Mouse (Mus musculus) thymus, adult 18-20 months (tissue): ENCODE data around the gene Ncf2.
A peak's percentile ranks its signal among the peaks of the same experiment; 100 is the strongest.

ENCODE experiments used
- DNase-seq, 2 experiments: peaks; one replicate each; pipeline ENCODE4 v3.0.0; 2022; ENCODE audit warnings: mixed read lengths in 2 of 2

Ncf2 gene

DNA sequence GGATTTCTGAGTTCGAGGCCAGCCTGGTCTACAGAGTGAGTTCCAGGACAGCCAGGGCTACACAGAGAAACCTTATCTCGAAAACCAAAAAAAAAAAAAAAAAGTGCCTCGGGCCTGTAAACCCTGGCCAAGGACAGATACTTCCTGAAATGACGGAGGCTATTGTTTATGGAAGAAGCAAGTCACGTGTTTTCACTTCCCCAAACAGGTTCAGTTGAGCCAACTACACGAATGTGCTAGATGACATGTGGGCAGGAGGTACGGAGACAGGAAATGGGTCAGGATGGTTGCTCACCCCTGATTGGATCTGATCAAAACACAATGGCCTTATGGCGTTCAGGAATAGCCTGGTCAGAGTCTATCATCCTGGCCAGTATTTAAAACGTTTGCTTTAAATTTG is 1.9 kb upstream of the Ncf2 start:
- DNase-seq = no peak

DNA sequence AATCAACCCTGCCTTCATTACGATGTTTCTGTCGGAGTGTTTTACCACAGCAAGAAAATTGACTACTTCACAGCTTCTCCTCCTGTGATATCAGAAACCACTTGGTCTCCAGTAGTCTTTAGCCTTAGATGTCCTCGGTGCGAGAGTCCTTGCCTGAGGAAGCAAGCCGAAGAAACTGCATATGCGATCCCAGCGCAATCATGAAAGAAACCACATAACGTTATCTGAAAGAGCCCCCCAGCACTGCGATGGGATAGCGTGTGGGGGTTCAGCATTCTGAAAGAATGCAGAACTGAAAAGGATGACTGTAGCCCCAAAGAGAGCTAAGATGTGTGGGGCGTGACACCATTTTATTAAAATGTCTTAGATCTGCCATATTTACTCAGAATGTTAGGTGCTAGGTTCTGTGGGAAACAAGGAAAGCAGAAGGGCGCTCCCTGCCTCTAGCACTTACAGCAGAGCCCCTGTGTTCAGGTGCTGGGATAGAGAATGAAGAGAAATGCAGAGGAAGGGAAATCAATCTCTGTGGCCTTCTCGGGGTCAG is 711 bp downstream of the Ncf2 start:
- no peak for DNase-seq

DNA sequence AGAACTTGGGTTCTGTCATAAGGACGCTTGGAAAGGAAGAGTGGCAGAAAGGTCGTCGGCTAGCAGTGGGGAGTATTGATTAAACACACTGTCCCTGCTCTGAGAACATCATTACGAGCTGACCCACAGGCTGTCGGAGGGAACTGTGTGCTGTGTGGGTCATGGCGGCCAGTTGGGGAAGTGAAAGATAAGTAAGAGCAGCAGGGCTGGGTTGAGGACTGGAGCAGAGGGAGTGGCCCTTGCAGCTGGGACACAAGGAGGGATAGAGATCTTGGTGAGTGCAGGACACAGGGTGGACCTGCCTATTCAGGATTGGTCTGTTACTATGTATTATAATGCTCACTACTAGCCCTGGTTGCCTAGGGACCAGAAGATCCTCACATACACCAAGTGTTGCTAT is 4.9 kb downstream of the Ncf2 start:
- no peak for DNase-seq

DNA sequence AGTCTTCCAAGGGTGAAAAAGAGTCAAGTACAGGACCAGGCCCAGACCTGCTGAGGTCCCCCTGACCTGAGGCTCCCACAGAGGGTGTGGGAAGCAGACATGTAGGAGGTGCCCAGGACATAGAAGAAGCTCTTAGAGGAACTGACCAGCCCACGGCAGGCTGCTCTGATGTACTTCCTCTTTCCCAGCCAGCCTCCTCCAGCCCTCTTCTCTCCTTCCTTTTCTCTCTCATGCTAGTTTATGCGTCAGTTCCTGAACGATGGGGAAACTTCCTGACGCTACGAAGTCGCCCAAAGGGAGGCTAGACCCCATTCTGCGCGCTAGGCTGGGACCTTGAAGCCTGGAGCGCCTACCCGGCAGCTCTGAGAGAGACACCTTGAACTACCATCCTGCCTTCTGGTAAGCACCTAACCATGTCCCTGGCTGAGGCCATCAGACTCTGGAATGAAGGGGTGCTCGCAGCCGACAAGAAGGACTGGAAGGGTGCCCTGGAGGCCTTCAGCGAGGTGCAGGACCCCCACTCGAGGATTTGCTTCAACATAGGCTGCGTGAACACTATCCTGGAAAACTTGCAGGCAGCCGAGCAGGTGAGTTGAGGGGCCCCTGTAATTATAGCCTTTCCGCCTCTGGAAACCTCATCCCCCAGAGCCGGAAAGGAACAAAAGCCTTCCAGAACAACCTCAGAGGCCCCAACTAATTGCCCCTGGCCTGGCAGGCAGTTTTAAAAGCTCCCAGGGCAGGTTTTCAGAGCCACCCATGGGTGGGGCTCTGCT is 7.8 kb downstream of the Ncf2 start:
- DNase-seq = peak in 1 of 2 experiments; percentile 8

DNA sequence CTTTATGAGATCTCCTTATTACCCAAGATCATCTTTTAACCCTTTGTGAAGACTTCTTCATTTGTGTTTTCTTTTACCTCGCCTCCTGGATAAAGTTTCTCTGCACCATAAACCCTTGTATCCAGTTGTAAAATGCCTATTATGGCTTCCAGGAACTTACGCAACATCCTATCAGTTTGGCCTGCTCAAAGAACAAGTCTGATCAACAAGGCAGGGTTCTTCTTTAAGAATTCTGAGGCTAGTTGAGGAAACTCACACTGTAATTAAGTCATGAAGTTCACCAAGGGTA is 8.3 kb downstream of the Ncf2 start:
- no peak for DNase-seq

DNA sequence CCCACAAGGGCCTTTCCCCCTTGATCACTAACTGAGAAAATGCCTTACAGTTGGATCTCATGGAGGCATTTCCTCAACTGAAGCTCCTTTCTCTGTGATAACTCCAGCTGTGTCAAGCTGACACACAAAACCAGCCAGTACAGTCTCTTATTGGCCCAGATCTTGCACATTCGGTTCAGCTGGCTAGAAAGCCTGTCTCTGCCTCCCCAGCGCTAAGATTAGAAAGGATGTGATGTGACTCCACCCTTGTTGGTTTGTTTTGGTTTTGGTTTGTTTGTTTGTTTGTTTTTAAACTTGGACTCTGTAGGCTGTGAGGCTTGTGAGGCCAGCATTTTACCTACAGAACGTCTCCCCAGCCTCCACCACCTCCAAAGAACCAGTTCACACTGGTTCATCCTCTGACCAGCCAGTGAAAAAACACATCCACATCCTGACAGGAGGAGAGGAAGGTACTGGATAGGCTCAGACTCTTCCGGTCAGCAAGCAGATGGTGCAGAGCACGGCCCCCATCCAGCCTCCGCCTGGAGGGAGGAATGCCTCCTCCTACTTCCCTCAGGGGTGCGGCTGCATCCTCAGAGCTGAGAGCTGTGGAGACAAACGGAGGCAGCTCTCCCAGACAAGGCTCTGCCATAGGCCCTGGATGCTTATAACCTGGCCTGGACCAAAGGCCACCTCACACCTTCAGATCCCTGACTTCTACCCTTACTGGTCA is 9.7 kb downstream of the Ncf2 start:
- no peak for DNase-seq

DNA sequence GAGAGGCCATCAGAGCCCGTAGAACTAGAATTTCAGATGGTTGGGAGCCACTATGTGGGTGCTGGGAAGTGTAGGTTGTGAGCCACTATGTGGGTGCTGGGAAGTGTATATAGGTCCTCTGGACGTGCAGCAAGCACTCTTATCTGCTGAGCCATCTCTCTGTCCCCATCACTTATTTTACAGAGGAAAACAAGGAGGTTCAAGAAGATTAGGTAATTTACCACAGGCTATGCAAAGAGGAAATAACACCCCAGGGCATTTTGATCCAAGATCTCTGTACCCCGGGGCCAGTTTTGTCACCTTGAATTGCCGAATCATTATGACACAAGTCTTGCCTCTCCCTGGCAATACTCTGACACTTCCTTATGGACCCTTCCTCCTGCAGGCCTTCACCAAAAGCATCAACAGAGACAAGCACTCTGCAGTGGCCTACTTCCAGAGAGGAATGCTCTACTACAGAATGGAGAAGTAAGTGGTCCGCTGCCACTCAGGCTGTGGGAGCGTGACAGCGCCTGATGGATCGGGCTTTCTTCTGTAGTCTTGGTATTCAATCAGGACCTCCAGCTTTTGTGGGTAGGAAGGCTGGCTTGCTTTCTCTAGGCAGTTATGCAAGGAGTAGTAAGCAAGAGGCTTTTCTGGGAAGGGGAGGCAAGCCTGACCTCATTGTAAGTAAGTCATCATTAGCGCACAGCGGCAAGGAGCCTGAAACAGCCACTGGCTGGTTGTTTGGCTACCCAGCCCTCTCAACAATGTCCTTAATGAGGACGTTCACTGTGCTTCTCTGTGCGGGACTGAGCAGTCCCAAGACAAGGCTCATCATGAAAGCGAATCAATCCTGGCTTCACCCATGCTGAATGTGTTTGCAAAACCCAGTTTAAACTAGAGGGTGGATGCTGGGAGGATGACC is 10.8 kb downstream of the Ncf2 start:
- DNase-seq = no peak

DNA sequence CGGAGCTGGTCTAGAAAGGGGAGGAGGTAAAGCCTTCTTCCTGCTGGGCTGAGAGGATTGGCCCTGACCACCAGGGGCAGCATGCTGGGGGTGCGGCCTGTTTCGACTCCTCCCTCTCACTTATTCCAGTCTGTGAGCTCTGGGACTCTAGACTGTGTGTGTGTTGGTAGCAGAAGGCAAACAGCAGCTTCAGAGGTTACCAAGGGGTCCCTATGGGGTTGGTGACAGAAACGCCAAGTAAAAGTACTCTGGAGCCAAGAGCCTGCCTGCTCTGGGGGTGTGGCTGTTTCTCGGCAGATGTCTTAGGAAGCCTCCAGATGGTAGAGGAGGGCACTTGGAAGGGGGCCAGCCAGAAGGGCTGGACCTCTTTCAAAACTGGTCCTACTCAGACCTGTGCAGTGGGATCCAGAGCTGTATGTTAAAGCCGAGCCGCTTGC is 15.3 kb downstream of the Ncf2 start:
- no peak for DNase-seq

DNA sequence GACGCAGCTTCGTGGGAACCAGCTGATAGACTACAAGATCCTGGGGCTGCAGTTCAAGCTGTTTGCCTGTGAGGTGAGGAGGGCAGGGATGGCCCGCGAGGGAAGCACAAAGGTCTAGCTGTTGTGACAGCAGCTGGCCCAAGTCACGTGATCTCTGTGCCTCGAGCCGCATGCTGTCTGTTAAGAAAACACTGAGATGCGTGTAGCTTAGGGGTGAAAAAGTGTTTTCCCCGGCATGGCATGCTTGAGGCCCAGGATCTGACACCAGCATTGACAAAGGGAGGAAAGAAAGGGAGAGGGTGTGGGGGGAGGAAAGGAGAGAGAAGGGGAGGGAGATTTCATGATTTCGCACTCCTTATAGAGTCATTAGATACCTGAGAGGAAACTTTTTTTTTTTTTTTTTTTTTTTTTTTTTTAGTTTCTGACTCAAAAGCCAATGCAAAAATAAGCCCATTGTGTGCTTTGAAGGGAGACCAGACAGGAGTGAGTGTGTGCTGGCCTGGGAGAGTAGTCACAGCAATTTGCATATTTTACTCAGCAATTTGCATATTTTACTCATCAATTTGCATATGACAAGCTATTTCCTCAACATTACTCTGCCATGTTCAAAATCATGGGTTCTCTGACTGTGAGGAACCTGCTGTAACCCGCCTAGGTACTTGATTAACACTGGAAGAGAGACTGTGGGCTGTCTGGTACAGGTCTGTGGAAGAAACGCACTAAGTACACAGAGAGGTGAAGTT is 17.2 kb downstream of the Ncf2 start:
- DNase-seq = no peak

DNA sequence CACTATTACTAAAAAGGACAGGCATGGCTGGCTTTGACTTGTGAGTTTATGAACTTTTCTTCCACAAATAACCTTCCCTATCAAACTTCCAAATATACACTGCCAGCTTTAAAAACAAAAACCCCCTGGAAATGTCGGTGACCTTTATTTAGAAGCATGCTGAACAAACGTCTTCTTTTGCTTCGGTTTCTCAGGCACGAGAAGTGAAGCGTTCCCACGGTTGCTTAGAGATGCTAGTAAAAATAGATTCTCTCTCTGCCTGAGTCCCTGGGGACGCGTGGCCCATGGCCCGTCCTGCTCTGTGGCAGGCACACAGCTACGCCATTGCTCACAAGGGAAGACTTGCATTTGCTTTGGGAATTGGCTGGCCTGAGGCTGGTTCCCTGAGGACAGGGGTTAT is 17.8 kb downstream of the Ncf2 start:
- peak in 1 of 2 experiments; percentile 20 for DNase-seq

DNA sequence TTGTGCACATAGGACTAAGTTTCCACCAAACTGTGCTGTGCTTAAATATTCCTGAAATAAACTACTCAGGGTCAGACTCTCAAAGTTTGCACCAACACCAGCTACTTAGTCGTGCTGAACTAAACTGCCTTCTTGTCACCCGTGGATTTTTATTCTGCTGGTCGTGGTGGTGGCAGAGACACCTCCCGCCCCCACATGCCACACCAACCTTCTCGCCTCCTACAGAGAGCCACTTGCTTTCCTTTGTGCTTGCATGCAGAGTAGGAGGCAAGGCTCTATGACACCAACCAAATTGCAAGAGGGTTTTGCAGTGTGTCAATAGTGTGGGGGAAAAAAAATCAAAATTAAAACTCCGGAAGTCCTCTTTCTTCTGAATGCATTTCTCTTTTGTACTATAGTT is 19.6 kb downstream of the Ncf2 start:
- no peak for DNase-seq

DNA sequence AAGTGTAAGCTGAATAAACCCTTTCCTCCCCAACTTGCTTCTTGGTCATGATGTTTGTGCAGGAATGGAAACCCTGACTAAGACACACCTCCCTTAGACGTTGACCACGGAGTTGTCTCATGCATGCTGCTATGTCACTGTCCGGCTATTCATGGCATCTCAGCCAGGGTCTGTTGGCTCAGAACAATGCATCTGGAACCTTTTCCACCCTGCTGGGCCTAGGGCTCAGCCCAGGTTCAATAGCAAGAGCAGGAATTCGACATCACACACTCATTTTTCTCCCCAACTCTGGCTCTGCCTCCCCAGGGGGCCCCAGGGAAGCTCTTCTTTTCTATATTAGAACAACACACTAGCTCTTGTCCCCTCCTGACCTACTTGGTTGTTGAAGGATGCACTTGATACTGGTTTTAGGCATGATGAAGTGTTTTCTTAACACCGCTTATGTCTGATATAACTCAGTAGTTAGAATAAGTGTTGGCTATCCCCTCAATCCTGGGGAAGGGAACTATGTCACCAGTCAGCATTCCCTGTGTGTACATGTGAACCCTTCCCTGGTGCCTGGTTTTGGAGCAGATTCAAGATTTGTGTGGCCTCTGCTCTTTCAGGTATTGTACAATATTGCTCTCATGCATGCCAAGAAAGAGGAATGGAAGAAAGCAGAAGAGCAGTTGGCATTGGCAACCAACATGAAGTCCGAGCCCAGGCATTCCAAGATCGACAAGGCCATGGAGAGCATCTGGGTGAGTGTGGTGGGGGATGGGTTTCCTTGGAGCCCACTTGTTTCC is 21.1 kb downstream of the Ncf2 start:
- DNase-seq = no peak

DNA sequence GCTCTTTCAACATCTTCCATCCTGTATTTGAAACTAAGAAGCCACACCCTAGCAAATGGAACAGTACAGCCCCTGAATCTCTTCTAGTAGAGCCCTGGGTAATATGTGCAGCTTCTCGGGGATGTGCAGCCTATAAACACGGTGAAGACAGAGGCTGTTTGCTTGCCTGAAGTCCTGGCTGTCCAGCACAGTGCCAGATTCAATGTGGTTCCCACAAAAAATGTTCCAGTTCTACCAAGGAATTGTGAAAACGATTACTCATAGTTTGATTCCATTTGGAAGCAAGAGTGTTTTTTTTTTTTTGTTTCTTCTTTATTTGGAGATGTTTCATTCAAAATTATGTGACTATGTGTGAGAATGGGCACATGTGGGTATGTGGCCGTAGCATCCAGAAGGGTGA is 21.8 kb downstream of the Ncf2 start:
- DNase-seq = no peak

DNA sequence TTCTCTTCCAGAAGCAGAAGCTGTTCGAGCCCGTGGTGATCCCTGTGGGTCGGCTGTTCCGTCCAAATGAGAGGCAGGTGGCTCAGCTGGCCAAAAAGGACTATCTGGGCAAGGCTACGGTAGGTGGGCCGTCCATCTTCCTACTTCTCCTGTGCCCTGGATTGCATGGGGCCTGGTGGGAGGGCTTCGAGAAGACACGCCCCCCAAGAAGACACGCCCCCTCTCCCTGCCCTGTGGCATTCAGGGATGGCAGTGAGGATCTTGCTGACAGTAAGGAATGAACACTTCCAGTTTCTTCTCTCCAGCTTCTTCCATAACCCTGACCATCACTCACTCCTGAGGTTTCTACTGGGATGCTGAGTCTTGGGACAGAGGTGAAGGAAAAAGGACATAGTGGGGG is 24.2 kb downstream of the Ncf2 start:
- no peak for DNase-seq

DNA sequence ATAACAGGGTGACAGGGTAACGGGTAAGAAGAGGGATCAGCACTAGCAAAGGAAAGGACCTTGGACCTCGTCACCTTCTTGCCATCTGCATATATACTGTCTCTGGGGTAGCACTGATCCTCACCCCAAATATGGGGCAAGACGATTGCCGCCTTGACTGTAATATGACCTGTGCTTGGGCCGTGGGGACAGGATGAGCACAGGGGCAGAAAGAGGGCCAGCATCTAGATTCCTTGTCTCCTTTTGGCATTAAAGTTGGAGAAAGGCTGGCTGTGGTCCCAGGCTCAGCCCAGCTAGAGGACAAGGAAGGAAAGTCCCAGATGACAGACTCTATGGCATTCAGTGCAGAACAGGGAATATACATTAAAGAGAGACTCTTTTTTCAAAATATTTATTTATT is 26.5 kb downstream of the Ncf2 start:
- no peak for DNase-seq

DNA sequence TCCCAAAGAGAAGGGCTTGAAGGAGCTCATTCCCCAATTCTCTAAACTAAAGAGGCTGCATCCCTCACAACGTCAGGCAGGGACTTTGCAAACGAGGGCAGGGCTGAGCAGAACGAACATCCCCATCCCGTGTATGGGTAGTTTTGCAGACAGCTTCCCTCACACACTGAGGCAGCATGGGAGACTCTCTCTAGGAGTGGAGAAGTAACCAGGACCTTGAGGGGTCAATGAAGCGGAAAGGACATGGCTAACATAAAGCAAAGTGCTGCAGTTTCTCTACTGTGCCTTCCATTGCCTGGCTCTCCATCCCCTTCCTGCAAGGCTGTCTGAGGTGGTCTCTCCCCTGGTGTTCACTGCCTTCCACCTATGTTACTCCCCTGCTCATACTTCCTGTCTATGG is 28.2 kb downstream of the Ncf2 start:
- no peak for DNase-seq

DNA sequence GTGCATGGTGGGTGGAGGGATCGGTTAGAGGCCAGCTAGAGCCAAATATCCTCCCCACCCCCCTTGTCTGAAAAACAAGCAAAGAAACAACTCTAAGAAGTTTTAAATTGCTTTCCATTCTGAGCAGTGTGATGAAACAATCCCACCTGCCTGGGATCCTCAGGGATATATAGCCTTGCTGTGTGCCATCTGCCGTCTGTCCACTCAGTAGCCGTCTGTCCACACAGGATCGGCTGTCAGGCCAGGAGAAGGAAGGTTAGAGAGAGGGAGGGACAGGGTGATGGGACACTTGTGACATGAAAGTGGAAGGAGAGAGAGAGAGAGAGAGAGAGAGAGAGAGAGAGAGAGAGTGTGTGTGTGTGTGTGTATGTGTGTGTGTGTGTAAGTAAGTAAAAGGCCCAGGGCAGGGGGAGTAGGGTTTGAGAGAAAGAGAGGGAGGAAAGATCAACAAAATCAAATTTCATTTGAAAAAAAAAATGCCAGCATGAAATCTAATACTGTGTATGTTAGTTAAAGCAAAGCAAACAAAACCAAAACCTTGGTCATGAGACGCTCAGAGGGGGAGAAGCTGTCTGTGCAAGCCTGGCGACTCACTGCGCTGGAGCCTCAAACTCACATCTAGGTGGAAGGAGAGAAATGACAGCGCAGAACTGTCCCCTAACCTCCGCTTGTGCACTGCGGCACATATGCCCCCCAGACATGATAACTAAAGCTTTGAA is 28.8 kb downstream of the Ncf2 start:
- DNase-seq = no peak

DNA sequence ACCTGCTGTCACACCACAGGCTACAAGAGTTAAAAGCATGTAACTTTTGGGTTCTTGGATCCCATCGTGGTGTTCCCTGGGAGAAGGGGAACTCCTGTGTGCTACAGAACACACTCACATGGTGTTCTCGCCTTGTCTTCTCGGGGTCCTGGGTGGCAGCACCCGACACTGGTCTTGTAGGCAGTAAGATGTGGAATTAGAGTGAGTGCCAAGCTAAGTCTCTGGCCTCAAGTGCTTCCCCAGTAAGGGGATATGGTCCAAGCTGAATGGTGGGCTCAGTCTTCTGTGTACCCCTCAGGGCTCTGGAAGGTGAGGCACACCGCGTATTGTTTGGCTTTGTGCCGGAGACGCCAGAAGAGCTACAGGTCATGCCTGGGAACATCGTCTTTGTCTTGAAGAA is 30.1 kb downstream of the Ncf2 start:
- no peak for DNase-seq

DNA sequence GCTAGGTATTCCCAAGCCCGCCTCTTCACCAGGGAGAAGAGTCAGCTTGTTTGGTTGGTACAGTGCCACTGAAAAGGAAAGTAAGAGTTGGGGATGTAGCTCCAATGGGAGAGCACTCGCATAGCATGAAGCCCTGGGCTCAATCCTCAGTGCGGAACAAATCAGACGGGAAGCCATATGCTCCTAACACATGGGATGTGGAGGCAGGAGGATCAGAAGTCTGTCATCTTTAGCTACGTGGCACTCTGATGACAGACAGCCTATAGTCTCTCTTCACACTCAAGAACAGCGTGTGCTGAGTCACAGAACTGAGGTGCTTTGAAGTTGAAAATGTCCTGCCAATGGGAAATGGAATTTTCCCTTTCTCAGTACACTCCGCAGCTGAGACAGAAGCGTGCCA is 31.0 kb downstream of the Ncf2 start:
- DNase-seq = no peak

DNA sequence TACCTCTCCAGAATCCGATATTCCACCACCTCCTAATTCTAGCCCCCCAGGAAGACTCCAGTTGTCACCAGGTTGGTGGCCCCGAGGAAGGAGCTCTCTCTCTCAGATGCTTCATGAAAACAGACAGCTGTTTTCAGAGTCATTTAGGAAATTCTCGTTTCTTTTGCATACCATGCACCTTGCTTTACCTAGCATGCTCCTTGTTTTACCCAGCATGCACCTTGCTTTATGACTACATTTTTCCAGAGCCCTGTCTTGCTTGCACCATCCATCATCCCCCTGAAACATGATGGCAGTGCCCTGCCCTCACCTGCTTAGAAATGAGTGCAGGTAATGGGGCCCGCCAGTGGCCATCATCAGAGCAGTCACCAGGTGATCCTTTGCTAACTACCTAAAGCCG is 31.6 kb downstream of the Ncf2 start:
- no peak for DNase-seq

DNA sequence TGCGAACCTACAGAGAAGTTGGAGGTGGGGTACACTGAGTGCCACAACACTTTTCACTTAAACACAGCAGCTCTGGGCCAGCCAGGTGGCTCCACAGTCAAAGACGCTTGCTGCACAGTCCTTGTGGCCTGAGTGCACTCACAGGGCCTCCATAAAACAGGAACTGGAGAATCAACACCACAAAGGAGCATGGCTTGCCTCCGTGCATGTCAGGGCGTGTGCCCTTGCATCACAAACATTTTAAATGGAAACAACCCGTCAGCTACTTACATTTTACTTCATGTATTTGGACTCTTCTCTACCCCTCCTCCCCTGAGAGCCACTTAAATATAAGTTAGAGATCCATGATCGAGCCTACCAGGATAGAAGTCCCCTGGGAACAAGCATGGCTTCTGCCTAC is 32.3 kb downstream of the Ncf2 start:
- DNase-seq = no peak
